Mouse (Mus musculus): Measurements from ENCODE around the gene 6030458C11Rik.

Gene 6030458C11Rik

GRCm38 (mm10) chr15:12760747-12761146, 63.7 kb downstream of the 6030458C11Rik start:
- 84% methylated on average over 6 of the region's 6 CpGs for WGBS

DNA sequence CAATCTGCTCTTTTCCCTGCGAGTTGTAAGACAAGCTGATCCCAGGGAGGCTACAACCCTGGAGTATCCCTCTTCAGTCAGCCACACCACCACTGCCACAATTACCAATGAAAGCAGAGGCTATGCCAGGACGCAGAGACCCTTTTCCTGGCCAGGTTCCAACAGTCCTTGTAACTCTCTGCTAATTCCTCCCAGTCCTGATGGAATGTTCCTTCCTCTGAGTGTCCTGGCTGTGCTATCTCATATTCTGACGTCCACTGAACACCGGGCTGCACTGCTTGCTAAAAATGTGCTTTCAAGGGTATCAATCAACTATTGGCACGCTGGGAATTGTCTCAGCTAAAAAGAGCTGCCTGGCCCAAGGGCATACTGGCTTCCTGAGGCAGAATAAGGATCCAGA, 66.0 kb downstream of the 6030458C11Rik start:
- WGBS = 52% methylated on average over 5 of the region's 5 CpGs

Measured in cerebral cortex, adult 2 months (tissue).